Mouse (Mus musculus) gastrocnemius, adult 8-10 months (tissue): Measurements from ENCODE around the gene Ofd1. TPM values are rescaled to one million over a fixed set of nuclear protein-coding genes. Genes with fewer than 3 reads are reported as not detected.
A peak's percentile ranks its signal among the peaks of the same experiment; 100 is the strongest.

Experiments used
- DNase-seq, 2 experiments: peaks; one replicate each; pipeline ENCODE4 v3.0.0; 2022; ENCODE audit warnings: low spot score in 2 of 2
- total RNA-seq, 4 experiments: library from RNA; stranded (reverse); gene quantifications; 2 replicates each; pipeline ENCODE4 v1.2.4; 2022

The Ofd1 gene
- 1 to 10 TPM; 4.3 to 6.5 (median 5.3) TPM for total RNA-seq

DNA sequence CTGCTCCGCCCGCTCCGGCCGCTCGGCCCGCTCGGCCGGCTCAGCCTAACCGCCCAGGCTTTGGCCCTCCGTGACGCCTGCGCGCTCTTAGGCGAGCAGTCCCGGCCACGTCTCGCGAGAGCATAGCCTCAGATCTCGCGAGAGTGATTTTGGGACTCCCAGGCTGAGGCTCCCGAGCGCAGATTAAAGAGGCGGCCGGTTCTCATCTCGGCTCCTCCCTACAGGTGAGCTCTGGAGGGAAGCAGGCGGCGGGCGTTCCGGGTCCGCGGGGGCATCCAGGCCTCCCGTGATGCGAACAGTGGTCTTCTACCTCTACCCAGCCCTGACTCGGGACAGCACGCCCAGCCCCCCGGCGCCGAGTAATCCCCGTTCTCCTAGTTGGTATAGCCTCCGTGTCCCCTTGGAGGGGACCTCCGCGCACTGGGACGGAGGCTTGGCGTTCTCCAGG is at the start of gene Ofd1:
Ofd1 (minus strand) TSS at position 89 of the 448 bp plus-strand sequence.
- DNase-seq: peak; percentile 79 to 87

DNA sequence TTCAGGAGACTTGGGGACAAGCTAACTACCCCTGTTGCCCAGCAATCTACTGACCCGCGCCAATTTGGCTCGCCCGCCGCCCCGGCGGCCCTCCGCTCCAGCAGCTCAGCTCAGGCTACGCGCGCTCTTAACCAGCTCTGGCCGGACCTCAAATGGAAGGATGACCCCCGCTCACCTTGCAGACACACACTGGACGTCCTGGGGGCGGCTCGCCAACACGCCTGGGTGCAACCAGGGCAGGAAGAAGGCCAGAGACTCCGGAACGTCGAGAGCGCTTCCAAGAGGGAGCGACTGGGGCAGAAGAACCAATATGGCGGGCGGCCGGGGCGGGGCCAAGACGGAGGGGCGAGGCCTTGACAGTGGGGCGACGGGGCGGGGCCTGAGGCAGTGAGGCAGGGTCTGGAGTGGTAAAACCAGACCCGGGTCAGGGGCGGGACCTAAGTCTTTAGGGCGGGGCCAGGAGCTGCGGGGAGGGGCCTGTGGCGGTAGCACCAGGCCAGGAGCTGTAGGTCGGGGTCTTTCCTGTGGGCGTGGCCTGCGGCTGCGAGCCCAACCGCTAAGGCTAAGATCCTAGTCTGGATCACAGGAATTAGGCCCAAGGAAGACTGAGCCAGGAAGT is 39.0 kb upstream of the Ofd1 start, which contains the start of gene Rab9:
Rab9 (minus strand) TSS at position 503 of the 619 bp plus-strand sequence.
- peak; percentile 89 for DNase-seq

DNA sequence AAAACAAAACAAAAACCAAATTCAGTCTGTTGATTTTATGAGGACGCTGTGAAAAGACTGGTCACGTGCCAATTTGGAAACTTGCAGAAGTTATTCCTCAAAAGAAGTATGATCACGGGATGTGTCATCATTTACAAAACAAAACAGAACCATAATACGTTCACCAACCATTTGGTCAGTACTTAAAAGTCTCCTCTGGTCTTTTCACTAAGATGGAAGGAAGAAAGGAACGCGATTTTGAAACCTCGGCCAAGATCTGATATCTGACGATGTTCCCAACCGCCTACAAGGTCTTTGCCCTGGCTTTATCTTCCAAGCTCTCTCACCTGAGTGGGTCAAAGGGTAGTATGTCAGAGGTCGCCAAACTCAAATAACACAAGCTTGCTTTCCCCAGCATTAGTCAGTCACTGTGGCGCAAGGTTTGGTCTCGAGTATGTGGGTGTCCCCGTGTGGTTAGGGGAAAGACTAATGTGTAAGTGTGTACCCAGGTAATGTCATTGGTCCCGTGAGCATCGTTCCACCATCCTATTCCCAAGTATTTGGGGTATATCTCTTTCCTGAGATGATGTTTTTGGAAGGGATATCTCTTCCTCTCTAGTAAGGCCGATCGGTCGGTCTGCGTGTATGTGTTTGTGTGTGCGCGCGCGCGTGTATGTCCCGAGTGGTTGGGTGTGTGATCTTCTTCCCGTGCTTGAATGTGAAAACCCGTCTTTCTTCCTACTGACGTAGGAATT is 38.3 kb upstream of the Ofd1 start:
- DNase-seq: peak in 1 of 2 experiments; percentile 2

GRCm38 (mm10) chrX:166477393-166477792 is 36.9 kb upstream of the Ofd1 start:
- no peak for DNase-seq

- no peak for DNase-seq
Measured at GRCm38 (mm10) chrX:166472612-166473011, 32.1 kb upstream of the Ofd1 start.

GRCm38 (mm10) chrX:166468321-166468720 is 27.8 kb upstream of the Ofd1 start:
- DNase-seq: no peak

GRCm38 (mm10) chrX:166455525-166455924 is 15.0 kb upstream of the Ofd1 start:
- no peak for DNase-seq

GRCm38 (mm10) chrX:166454331-166454730 is 13.8 kb upstream of the Ofd1 start:
- DNase-seq: no peak

- DNase-seq: no peak
Measured at GRCm38 (mm10) chrX:166453532-166453931, 13.0 kb upstream of the Ofd1 start.

- no peak for DNase-seq
Measured at GRCm38 (mm10) chrX:166444552-166444951, 4.0 kb upstream of the Ofd1 start.

DNA sequence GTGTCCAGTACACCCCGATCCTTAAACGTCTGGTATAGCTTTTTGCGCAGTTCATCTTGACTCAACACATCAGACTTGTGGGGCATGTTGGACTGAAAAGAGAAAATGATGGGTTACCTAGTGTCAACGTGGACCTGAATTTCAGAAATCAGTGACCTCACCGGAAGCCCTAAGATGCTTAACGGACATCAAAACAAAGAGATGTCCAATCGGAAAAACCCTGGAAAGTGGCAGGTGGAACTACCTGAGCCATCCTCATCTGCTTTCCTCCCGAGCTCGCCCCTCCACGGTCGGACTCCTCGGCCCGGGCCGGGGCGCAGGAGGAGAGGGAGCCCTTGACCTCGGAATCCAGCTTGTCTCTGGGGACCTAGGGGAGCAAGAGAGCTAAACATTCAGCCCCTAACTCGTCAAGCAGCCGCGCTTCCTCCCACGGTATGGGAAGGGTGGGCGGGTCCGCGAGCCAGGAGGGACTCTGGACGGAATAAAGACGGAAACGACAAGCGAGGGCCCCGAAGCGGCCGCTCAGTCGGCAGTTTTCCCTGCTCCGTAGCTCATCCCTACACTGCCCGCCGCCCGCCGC is 378 bp downstream of the Ofd1 start, which contains the start of gene Trappc2:
Trappc2 (plus strand) TSS at position 539 of the 580 bp plus-strand sequence.
- DNase-seq: peak in 1 of 2 experiments; percentile 4

DNA sequence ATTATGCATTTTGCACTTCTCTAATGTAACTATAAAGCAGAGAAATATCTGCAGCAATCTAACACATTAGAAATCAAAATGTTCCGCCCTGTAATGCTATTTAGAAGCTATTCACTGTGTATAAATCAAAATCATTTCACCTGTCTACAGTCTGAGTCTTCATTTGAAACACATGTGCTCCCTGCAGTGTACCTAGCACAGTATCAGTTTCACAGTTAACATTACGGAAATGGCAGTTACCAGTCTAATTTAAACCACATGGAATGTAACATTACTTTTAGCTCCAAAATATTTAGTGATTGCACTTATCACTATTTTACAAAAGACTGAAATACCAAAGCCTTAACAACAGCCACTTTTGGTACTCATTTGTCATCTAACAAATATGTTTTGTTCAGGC is 5.7 kb downstream of the Ofd1 start:
- DNase-seq: no peak

DNA sequence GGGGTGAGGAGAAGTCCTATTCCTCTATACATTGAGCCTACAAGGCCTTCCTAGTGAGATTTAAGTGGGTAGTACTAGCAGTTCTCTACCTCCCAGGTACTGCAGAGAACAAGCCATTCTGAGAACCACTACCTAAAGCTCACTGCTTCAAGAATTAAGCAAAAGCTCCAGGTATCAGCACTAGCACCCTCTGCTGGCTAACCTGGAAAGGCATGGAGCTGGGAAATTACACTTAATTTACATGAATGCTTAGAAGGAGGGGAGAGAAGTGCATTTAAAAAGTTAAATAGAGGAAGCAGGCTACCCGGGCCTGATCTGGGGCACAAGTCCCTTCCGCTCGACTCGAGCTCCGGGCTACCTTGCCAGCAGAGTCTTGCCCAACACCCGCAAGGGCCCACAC is 24.3 kb downstream of the Ofd1 start:
- DNase-seq: no peak

GRCm38 (mm10) chrX:166407865-166408264 is 32.6 kb downstream of the Ofd1 start:
- no peak for DNase-seq

- no peak for DNase-seq
Measured at GRCm38 (mm10) chrX:166393753-166394152, 46.8 kb downstream of the Ofd1 start.

DNA sequence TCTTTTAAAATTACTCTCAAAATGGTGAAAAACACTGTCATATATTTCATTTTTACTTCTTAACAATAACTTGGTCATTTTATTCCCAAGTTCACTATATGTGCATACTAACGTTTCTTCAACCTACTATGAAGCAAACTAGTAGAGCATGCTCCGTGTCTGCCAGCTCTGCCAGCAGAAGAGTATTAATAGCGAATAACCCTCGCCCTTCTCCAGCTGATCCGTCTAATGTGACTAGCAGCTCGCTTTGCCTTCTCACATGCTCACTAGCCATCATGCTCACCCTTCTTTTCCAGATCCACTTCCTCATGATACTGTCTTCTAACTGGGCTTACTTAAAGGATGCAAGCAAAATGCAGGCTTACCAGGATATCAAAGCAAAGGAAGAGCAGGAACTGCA is 53.8 kb downstream of the Ofd1 start:
- peak; percentile 2 to 19 for DNase-seq

DNA sequence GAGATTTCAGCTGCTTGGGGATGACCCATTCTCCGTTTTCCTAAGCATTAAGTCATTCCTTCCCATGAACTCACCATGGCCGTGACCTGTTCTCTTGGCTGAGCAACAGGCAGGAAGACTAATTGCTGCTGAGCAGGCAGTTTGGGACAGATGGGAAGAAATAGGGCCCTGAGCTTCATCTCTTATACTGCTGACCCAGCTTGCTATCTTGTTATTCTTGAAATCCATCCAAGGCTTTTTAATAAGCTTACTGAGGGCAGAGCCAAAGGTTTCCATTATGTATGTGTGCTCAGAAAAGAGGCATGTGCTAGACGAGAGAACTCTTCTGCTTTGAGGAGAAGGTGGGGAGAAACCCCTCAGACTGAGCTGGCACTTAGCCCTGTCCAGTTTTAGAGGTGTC is 55.6 kb downstream of the Ofd1 start:
- DNase-seq: peak in 1 of 2 experiments; percentile 2

GRCm38 (mm10) chrX:166383606-166384005 is 56.9 kb downstream of the Ofd1 start:
- no peak for DNase-seq

DNA sequence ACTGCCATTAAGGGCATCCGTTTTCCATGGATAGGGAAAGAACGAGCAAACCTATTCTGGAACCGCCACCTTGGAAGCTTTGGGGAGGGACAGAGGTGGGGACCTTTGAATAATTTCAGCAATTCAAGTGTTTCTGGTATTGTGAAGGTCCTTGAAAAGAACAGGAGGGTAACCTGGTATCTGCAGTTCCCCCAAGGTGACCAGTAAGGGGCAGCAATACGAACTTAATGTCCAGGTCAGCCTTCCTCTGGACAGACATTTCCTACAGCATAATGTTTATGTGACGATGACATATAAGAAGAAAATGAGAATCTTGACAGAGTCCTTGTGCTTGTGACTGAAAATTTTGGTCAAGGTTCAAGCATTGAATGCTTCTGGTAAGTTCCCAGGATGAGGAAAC is 61.9 kb downstream of the Ofd1 start:
- DNase-seq: no peak

GRCm38 (mm10) chrX:166376681-166377328 is 63.7 kb downstream of the Ofd1 start:
- DNase-seq: no peak

DNA sequence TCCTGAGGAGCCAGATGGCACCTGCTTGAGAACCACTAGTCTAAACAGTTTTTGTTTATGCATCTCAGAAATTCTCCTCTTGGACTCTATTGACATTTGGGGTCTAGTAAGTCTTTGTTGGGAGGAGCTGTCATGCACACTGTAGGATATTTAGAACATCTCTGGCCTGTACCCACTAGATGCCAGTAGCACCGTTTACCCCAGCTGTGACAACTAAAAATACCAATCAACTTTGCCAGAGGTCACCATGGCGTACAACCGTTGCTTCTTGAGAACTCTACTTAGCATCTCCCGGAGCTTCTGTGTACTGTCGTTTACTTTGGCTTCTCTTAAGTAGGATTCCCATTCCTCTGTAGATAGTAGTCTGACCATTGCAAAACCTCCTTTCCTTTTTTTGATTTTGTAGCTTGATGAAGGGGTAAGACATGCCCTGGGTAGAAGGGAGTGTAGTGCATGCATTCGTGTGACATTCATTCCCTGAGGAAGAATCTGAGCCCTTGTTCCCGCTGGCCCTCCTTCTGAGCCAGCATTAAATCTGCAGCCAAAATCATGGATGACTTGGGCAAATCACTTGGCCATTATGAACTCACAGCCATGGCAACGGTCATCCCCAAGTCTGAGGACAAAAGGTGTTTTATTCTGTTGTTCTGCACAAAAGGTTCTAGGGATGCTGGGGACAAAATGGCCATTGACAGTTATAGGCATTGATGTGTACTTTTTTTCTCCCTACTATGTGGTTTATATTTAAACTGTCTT is 74.9 kb downstream of the Ofd1 start:
- no peak for DNase-seq
